Mouse (Mus musculus) kidney, embryonic 16.5 days (tissue): ENCODE measurements around the gene Iqcf1. TPM values are rescaled to one million over a fixed set of nuclear protein-coding genes. Genes with fewer than 3 reads are reported as not detected.

Experiments
- ATAC-seq: fragments of 200-750 bp; cut with Nextera tagmentation; 2 replicates; pipeline ENCODE4 v1.8.0; 2017; ENCODE audit warnings: moderate TSS enrichment; ENCODE audit not compliant: low FRiP score, low TSS enrichment
- H3K27ac ChIP-seq: fragments of 300-500 bp; sonication (generic); 2 replicates; pipeline ENCODE4 v1.5.1; 2014; ENCODE audit warnings: low read length
- H3K27me3 ChIP-seq: fragments of 300-500 bp; sonication (generic); 2 replicates; pipeline ENCODE4 v1.6.1; 2014; ENCODE audit warnings: low read length, control low read depth, mixed read lengths; ENCODE audit not compliant: insufficient read depth
- H3K36me3 ChIP-seq: fragments of 300-500 bp; sonication (generic); 2 replicates; pipeline ENCODE4 v1.6.1; 2014; ENCODE audit warnings: low read length, control low read depth, mixed read lengths; ENCODE audit not compliant: insufficient read depth
- H3K4me1 ChIP-seq: fragments of 300-500 bp; sonication (generic); 2 replicates; pipeline ENCODE4 v1.6.1; 2014; ENCODE audit warnings: low read length, control low read depth, mixed read lengths; ENCODE audit not compliant: insufficient read depth
- H3K4me2 ChIP-seq: fragments of 300-500 bp; sonication (generic); replicated peaks from 2 replicates; pipeline ENCODE4 v1.6.1; 2014; ENCODE audit warnings: low read depth, low read length
- H3K4me3 ChIP-seq: fragments of 300-500 bp; sonication (generic); 2 replicates; pipeline ENCODE4 v1.5.1; 2014; ENCODE audit warnings: mild to moderate bottlenecking, low read length
- H3K9ac ChIP-seq: fragments of 300-500 bp; sonication (generic); replicated peaks from 2 replicates; pipeline ENCODE4 v1.6.1; 2014; ENCODE audit warnings: low read length
- H3K9me3 ChIP-seq: fragments of 300-500 bp; sonication (generic); 2 replicates; pipeline ENCODE4 v1.6.1; 2016; ENCODE audit warnings: low read length, control low read depth
- WGBS: fragments of 180-500 bp; shearing (Covaris S2); extraction: QIAGEN DNeasy Blood & Tissue Kit; methylation state at CpG from one replicate; pipeline ENCODE4 v1.1.7; 2014; 5-methylcytosine and 5-hydroxymethylcytosine counted together
- polyA plus RNA-seq: library from polyadenylated mRNA; unstranded; fragments of >200 nt; fragmentation: Nextera tagmentation; extraction: Ambion mirVana; gene quantifications from 2 replicates; pipeline ENCODE4 v1.2.1, GENCODE M21; 2015

Gene Iqcf1
- polyA plus RNA-seq, 1 experiment from 2014 or later: not detected

DNA sequence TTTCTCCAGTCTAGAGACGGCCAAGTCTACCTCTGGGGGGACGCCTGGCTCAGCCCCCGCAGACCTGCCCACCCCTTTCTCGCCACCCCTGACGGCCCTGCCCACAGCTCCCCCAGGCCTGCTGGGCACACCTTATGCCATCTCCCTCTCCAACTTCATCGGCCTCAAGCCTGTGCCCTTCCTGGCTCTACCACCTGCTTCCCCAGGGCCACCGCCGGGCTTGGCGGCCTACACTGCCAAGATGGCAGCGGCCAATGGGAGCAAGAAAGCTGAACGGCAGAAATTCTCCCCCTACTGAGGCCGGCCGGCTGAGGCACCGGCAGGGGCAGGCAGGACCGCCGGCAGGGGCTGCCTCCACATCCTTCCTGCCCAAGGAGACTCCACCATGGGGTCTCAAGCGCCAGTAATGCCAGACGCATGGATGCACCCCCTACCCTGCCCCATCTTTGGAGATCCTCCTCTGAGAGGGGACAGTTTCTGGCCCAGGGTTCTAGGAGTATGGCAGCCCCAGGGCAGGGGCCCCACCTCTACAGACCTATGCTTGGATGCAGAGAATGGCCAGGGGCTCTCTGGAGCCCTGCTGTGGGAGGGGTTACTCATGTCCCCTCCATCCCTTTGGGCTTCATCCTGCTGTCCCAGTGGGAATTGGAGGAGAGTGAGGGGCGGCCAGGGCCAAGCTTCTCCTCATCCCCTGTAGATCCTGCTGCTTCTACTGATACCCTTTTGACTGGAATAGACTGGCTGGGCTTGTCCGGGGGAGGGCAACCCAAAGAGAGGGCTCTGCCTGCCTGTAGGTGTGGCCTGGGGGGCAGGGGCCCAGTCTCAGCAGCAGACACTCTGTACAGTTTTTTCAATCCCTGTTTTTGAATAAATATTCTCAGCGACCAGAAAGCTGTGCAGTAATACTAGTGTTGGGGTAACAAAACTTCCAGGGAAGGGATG is 36.4 kb upstream of the Iqcf1 start:
- ATAC-seq: no peak
- H3K4me1 ChIP-seq: peaks cover 32% of the 10 kb centered on the region
- WGBS: 84% methylated on average over 21 of the region's 21 CpGs

DNA sequence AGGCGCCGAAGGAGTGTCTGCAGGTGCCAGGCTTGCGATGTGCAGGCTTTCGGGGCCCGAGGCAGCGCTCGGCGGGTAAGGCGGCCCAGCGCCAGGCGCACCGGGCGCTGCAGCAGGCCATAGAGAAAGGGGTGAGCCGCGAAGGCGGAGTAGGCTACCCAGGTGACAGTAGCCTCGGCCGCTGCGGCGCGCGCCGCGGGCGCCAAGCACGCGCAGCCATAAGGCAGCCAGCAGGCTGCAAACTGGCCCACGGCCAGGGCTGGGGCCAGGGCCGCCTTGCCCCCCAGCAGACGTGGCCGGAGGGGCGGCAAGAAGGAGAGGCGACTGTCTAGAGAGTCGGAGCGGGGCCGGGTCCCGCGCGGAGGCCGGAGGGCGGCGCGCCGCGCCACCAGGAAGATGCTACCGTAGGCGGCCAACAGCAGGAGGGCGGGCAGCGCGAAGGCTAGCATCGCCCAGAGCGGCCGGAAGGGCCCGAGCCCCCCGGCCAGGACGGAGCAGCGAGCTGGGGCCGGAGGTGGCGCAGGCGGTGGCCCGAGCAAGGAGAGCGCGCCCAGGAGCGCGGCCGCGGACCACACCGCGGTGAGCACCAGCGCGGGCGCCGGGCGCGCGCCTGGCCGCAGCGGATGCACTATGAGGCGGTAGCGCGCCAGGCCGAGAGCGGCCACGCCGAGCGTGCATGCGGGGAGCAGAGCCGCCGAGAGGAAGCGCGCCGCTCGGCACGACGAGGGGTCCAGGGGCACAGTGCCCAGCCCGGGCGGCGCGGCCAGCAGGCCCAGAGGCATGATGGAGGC is 34.8 kb upstream of the Iqcf1 start:
- Histone ChIP-seq H3K27me3 (0 out of 2 replicates have a peak, but pooled peaks cover 3% of the 10 kb centered on the region), H3K4me1 (peaks cover 24% of the 10 kb centered on the region), H3K27ac (peak overlapping the region; percentile 62), H3K9ac (peak overlapping the region; percentile 79), H3K36me3 (peaks cover 23% of the 10 kb centered on the region), H3K4me2 (peak overlapping the region; percentile 97), H3K4me3 (peak overlapping the region; percentile 58), H3K9me3 (no peaks in the 10 kb centered on the region)
- ATAC-seq: peak; percentile 65
- WGBS: 1% methylated on average over 87 of the region's 99 CpGs

More for the DNA sequence above, 36.4 kb upstream of the Iqcf1 start:
- Histone ChIP-seq H3K27me3 (0 out of 2 replicates have a peak, but pooled peaks cover 3% of the 10 kb centered on the region), H3K9ac (no peak overlapping the region), H3K27ac (no peak overlapping the region), H3K4me3 (no peak overlapping the region), H3K9me3 (no peaks in the 10 kb centered on the region), H3K4me2 (no peak overlapping the region), H3K36me3 (peaks cover 24% of the 10 kb centered on the region)

DNA sequence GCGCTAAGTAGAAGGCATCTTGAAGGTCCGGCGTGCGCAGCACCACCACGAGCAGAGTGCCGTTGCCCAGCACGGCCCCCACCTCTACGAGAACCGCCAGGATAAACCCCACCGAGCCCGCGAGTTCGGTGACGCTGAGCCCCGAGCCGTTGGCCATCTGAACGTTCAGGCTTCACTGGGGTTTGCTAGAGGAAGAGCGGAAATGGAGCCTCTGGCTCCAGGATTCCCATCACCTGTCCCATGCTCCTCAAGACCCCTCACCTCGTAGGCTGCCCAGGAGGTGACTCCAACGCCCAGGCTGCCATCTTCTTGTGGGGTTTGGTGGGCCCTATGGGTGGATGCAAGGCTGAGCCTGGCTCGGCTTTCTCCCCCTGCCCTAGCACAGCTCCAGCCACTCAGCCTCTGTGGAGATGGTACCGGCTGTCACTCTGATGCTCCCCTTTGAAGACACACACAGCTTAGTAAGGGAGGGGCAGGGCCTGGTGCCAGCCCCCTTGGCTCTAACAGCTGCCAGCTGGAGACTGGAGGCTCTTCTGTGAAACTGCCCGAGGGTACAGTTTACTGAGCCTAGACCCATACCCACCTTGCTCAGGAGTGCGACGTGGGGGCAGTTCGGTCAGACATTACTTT is 34.1 kb upstream of the Iqcf1 start, which contains the start of gene Gpr62:
Gene Gpr62, minus strand, starts transcription at position 368 of the 630 bp plus-strand sequence.
- Histone ChIP-seq H3K4me3 (peak within 1 kb of the TSS; percentile 58), H3K9ac (peak within 1 kb of the TSS; percentile 79), H3K27me3 (0 out of 2 replicates have a peak, but pooled peaks cover 3% of the 10 kb centered on the region), H3K4me1 (peaks cover 18% of the 10 kb centered on the region), H3K9me3 (no peaks in the 10 kb centered on the region), H3K36me3 (peaks cover 21% of the 10 kb centered on the region; the same call in 1 of the 2 replicates), H3K4me2 (peak within 1 kb of the TSS; percentile 97), H3K27ac (peak within 1 kb of the TSS; percentile 62)
- 28% methylated on average over 26 of the region's 26 CpGs for WGBS
- peak; percentile 4; the same call in 1 of the 2 replicates for ATAC-seq

DNA sequence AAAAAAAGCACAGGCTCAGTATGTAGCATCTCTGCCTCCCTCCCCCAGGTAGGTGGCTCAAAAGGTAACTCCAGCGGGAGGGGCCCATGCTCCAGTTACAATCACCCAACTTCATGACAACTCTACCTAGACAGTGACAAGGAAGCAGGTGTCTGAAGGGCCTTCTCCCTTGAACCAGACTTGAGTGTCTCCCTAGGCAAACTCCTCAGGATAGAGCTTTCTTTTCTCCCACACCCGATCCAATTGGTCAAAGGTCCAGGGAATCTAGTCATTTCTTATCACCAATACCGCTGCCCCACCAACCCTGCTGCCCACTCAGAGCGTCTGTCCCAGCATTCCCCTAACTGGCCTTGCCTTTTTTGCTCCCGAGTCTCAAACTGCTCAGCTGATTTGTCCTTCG is 33.0 kb upstream of the Iqcf1 start:
- Histone ChIP-seq H3K9me3 (no peaks in the 10 kb centered on the region), H3K27me3 (0 out of 2 replicates have a peak, but pooled peaks cover 3% of the 10 kb centered on the region), H3K27ac (no peak overlapping the region), H3K4me2 (no peak overlapping the region), H3K4me3 (no peak overlapping the region), H3K4me1 (peaks cover 15% of the 10 kb centered on the region), H3K36me3 (peaks cover 16% of the 10 kb centered on the region; the same call in 1 of the 2 replicates), H3K9ac (no peak overlapping the region)
- 90% methylated on average over 6 of the region's 6 CpGs for WGBS
- ATAC-seq: no peak

DNA sequence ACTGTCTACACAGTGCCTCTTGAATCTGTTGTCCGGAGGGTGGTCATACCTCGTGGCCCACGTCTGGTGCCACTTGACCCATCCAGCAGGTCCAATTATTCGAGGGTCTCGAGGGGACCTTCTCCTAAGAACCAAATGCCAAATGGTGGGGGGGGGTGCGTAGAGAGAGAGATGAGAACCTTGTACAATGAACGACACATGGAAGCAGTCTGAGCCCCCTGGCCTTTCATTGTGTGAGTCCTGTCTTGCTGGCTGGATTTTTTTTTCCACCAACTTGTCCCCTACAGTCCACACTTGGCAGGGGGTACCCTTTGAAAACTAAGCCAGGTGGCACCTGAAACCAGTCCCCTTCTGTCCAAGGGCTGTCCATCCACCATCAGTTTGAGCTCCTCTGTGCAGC is 32.0 kb upstream of the Iqcf1 start:
- Histone ChIP-seq H3K27me3 (0 out of 2 replicates have a peak, but pooled peaks cover 3% of the 10 kb centered on the region), H3K9ac (no peak overlapping the region), H3K4me2 (no peak overlapping the region), H3K9me3 (no peaks in the 10 kb centered on the region), H3K36me3 (peaks cover 9% of the 10 kb centered on the region; the same call in 1 of the 2 replicates), H3K27ac (no peak overlapping the region), H3K4me1 (peaks cover 20% of the 10 kb centered on the region), H3K4me3 (no peak overlapping the region)
- 89% methylated on average over 7 of the region's 7 CpGs for WGBS
- ATAC-seq: no peak

DNA sequence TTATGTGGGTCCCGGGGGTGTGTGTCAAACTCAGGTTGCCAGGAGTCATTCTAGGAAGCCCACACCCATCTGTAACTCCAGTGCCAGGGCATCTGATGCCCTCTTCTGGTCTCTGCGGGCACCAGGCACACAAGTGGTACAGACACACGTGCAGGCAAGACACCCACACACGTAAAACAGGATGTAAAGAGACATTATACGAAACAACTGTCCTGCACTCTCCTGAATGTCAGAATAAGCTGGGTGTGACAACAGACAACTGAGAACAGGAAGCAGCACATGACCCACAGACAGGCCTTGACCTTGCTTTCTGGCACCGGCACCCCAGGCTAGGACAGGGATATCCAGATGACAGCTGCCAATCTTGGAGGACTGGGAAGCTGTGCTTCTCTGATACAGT is 30.4 kb upstream of the Iqcf1 start:
- no peak overlapping the region for H3K4me2 ChIP-seq
- no peaks in the 10 kb centered on the region for H3K27me3 ChIP-seq
- no peaks in the 10 kb centered on the region for H3K36me3 ChIP-seq
- no peak overlapping the region for H3K4me3 ChIP-seq
- H3K9me3 ChIP-seq: no peaks in the 10 kb centered on the region
- 61% methylated on average over 6 of the region's 6 CpGs for WGBS
- no peak overlapping the region for H3K9ac ChIP-seq
- no peak for ATAC-seq
- peaks cover 28% of the 10 kb centered on the region for H3K4me1 ChIP-seq
- no peak overlapping the region for H3K27ac ChIP-seq

DNA sequence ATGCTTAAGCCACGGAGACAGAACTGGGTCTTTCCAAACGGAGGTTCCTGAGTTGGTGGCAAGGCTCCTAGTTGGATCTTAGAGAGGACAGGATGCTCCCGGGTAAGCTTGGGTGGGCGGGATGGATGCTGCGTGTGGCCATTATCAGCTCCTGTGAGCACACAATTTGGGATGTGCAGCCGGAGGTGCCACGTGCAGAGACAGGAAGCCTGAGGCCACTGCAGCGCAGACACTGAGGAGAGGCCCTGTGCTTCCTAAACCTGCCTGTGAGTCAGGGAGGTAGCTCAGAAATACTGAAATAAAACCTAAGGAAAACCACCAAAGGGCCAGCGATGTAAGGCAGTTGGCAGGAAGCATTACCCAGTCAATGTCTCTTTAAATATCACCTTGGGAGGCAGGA is 30.0 kb upstream of the Iqcf1 start:
- Histone ChIP-seq H3K4me1 (peaks cover 28% of the 10 kb centered on the region), H3K36me3 (no peaks in the 10 kb centered on the region), H3K4me3 (no peak overlapping the region), H3K4me2 (no peak overlapping the region), H3K9ac (no peak overlapping the region), H3K27me3 (no peaks in the 10 kb centered on the region), H3K9me3 (no peaks in the 10 kb centered on the region), H3K27ac (no peak overlapping the region)
- WGBS: 63% methylated on average over 9 of the region's 9 CpGs
- no peak for ATAC-seq

DNA sequence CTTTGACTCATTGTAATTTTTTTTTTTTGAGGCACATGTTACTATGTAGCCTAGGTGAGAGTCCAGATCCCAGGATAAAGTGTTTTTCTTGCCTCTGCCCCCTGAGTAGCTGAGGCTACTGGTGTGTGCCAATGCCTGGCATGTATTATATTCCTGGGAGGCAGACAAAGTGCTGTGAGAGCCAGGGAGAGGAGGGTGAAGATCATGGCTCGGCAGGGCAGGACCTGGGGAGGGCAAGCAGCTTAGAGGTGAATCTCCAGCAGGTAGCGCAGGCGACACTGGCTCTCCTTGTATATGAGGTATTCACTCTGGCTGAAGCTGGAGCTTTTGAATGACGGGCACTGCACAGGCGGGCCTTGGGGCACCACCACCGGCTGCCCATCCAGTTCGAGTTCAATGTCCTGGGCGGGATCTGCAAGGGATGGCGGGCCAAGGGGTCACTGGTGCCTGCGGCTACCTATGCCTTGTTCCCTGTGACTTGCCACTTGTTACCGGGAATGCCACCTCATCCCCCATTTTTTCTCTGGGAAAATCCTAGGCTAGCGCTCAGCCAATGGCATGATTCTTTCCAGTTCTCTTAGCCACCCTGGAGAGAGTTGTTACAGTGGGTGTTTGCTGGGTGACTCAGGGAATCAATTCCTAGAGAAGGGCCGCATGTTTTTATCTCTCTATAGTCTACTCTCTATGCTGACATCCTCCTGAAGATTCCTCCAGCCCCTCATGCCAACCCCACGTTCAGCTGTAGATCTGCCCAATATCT is 28.6 kb upstream of the Iqcf1 start:
- no peak overlapping the region for H3K27ac ChIP-seq
- no peak for ATAC-seq
- 0 out of 2 replicates have a peak overlapping the region, but pooled peaks have one; percentile 21 for H3K4me3 ChIP-seq
- WGBS: 70% methylated on average over 14 of the region's 14 CpGs
- H3K4me2 ChIP-seq: peak overlapping the region; percentile 41
- peaks cover 31% of the 10 kb centered on the region for H3K4me1 ChIP-seq
- H3K36me3 ChIP-seq: no peaks in the 10 kb centered on the region
- no peaks in the 10 kb centered on the region for H3K27me3 ChIP-seq
- H3K9ac ChIP-seq: no peak overlapping the region; the same call in 1 of the 2 replicates
- no peaks in the 10 kb centered on the region for H3K9me3 ChIP-seq
